Mouse (Mus musculus) hindbrain, embryonic 16.5 days (tissue): ENCODE results near the gene Gpc3. TPM values are rescaled to one million over a fixed set of nuclear protein-coding genes. Genes with fewer than 3 reads are reported as not detected.

ENCODE experiments used
- ATAC-seq: fragments of 200-750 bp; cut with Nextera tagmentation; 2 replicates; pipeline ENCODE4 v1.8.0; 2017; ENCODE audit warnings: moderate TSS enrichment, moderate library complexity
- H3K27ac ChIP-seq: fragments of 300-500 bp; sonication (generic); 2 replicates; pipeline ENCODE4 v1.5.1; 2014; ENCODE audit warnings: low read depth, mild to moderate bottlenecking, control low read depth, low read length, moderate library complexity
- H3K27me3 ChIP-seq: fragments of 300-500 bp; sonication (generic); replicated peaks from 2 replicates; pipeline ENCODE4 v1.6.1; 2014; ENCODE audit warnings: low read length; ENCODE audit not compliant: control insufficient read depth, insufficient read depth
- H3K36me3 ChIP-seq: fragments of 300-500 bp; sonication (generic); 2 replicates; pipeline ENCODE4 v1.6.1; 2014; ENCODE audit warnings: mild to moderate bottlenecking, low read length, moderate library complexity, mixed read lengths; ENCODE audit not compliant: control insufficient read depth, insufficient read depth
- H3K4me1 ChIP-seq: fragments of 300-500 bp; sonication (generic); 2 replicates; pipeline ENCODE4 v1.6.1; 2014; ENCODE audit warnings: low read depth, low read length; ENCODE audit not compliant: control insufficient read depth, insufficient read depth
- H3K4me2 ChIP-seq: fragments of 300-500 bp; sonication (generic); 2 replicates; pipeline ENCODE4 v1.6.1; 2014; ENCODE audit warnings: mild to moderate bottlenecking, low read length, control low read depth, moderate library complexity
- H3K4me3 ChIP-seq: fragments of 300-500 bp; sonication (generic); 2 replicates; pipeline ENCODE4 v1.5.1; 2014; ENCODE audit warnings: mild to moderate bottlenecking, low read length, control low read depth, moderate library complexity
- H3K9ac ChIP-seq: fragments of 300-500 bp; sonication (generic); 2 replicates; pipeline ENCODE4 v1.6.1; 2014; ENCODE audit warnings: low read depth, mild to moderate bottlenecking, control low read depth, low read length, moderate library complexity
- H3K9me3 ChIP-seq: fragments of 300-500 bp; sonication (generic); 2 replicates; pipeline ENCODE4 v1.6.1; 2014; ENCODE audit warnings: mild to moderate bottlenecking, low read length, moderate library complexity; ENCODE audit not compliant: control insufficient read depth
- WGBS: fragments of 180-500 bp; shearing (Covaris S2); extraction: QIAGEN DNeasy Blood & Tissue Kit; methylation state at CpG from one replicate; pipeline ENCODE4 v1.1.7; 2014; 5-methylcytosine and 5-hydroxymethylcytosine counted together
- polyA plus RNA-seq: library from polyadenylated mRNA; unstranded; fragments of >200 nt; fragmentation: Nextera tagmentation; extraction: Ambion mirVana; gene quantifications from 2 replicates; pipeline ENCODE4 v1.2.1, GENCODE M21; 2015

Gene Gpc3
- polyA plus RNA-seq, 1 experiment from 2014 or later: 78.2 TPM

DNA sequence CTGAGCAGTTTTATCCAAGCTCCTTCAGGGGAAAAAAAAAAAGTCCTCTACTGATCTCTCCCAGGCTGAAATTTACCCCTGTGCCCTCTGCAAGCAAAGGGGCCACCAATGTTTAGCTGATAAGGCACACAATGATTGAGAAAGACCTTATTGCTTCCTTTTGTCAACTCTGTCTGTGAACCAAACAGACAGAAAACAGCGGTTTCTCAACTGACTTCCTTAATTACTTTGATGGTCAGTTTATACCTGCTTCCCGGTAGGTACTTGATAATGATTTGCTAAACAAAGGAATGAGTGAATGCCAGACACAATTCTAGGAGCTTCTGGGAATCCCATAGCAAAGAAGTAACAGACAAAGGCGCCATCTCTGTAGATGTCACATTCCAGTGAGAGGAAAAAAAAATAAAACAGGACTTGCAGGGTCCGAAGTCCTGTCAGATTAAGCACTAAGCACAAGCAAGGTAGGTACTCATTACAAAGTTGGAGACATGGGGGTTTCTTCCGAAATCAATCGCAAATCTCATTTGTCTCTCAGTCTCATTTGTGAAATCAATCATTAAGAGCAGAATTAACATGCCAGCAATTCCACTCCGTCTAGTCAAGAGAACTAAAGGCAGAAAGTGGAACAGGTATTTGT, 19.1 kb upstream of the Gpc3 start:
- H3K4me2 ChIP-seq: no peak overlapping the region
- H3K9me3 ChIP-seq: no peaks in the 10 kb centered on the region
- H3K36me3 ChIP-seq: no peaks in the 10 kb centered on the region
- H3K9ac ChIP-seq: no peak overlapping the region
- no peak for ATAC-seq
- no peaks in the 10 kb centered on the region for H3K4me1 ChIP-seq
- H3K27me3 ChIP-seq: no peaks in the 10 kb centered on the region
- 34% methylated on average over 7 of the region's 7 CpGs for WGBS
- H3K4me3 ChIP-seq: no peak overlapping the region
- no peak overlapping the region for H3K27ac ChIP-seq

DNA sequence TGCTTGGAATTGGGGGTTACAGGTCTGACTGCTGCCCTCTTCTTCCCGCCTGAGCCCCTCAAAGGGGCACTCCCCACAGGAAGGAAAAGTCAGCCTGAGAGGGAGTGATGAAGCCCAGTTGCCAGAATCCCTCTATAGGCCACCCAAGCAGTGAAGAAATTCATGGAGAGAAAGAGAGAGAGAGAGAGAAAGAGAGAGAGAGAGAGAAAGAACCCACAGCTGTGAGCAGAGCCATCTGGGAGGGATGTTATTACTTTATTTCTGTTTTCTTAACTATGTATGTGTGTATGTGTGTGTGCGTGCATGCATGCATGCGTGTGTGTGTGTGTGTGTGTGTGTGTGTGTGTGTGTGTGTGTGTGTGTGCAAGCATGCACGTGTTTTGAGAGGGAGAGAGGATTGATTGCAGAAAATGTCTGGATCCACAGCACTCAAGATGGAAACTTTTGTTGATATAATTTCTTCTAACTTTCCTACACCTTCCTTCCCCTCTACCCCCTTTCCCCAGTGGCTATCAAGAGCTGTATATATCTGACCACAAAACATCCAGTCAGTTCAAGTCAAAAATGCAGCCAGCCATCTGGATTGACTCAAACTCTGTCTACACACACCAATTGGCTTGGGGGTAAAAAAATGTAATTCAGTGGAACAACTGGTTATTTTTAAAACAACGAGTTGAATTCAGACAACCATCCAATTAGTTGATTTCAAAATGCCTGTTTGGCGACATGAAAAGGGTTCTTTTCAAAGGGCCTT, 13.4 kb upstream of the Gpc3 start:
- Histone ChIP-seq H3K4me1 (no peaks in the 10 kb centered on the region), H3K4me3 (no peak overlapping the region), H3K9ac (no peak overlapping the region), H3K27ac (no peak overlapping the region), H3K4me2 (no peak overlapping the region), H3K27me3 (no peaks in the 10 kb centered on the region), H3K36me3 (no peaks in the 10 kb centered on the region), H3K9me3 (no peaks in the 10 kb centered on the region)
- WGBS: 75% methylated on average over 6 of the region's 6 CpGs
- no peak for ATAC-seq

- Histone ChIP-seq H3K4me3 (no peak overlapping the region), H3K27ac (no peak overlapping the region), H3K4me2 (no peak overlapping the region), H3K27me3 (no peaks in the 10 kb centered on the region), H3K4me1 (peaks cover 2% of the 10 kb centered on the region; the same call in 1 of the 2 replicates), H3K9me3 (no peaks in the 10 kb centered on the region), H3K9ac (no peak overlapping the region), H3K36me3 (no peaks in the 10 kb centered on the region)
- no peak for ATAC-seq
- WGBS: 73% methylated on average over 3 of the region's 3 CpGs
These were observed 4.1 kb upstream of the Gpc3 start for GRCm38 (mm10) chrX:52617813-52618212.

DNA sequence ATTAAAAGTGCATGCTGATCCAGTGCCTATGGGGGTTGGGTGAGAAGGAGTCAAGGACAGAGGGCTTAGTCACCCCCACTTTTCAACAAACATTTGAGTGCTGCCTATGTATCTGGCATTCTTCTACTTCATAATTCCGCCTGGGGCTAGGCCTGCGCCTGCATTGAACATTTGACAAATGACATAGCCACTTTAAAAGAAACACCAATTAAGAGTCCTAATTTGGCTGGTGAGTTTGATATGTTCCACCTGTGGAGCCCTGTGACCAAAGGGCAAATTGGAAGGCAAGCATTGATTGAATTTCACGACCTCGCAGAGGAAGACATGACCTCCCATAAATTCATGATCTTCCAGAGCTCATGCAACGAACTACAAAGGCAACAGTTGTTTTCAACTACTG, 2.4 kb upstream of the Gpc3 start:
- Histone ChIP-seq H3K9ac (no peak overlapping the region), H3K4me1 (peaks cover 2% of the 10 kb centered on the region; the same call in 1 of the 2 replicates), H3K9me3 (no peaks in the 10 kb centered on the region), H3K4me3 (no peak overlapping the region), H3K27ac (no peak overlapping the region), H3K4me2 (no peak overlapping the region), H3K36me3 (no peaks in the 10 kb centered on the region), H3K27me3 (no peaks in the 10 kb centered on the region)
- WGBS: 77% methylated on average over 5 of the region's 5 CpGs
- ATAC-seq: no peak

GRCm38 (mm10) chrX:52614031-52614381, 256 bp upstream of the Gpc3 start:
- Histone ChIP-seq H3K9ac (peak overlapping the region; percentile 49), H3K4me3 (peak overlapping the region; percentile 53), H3K4me1 (peaks cover 2% of the 10 kb centered on the region; the same call in 1 of the 2 replicates), H3K9me3 (no peaks in the 10 kb centered on the region), H3K27me3 (no peaks in the 10 kb centered on the region), H3K36me3 (no peaks in the 10 kb centered on the region), H3K4me2 (peak overlapping the region; percentile 88), H3K27ac (no peak overlapping the region; the same call in 1 of the 2 replicates)
- 19% methylated on average over 20 of the region's 23 CpGs for WGBS
- ATAC-seq: peak; percentile 96

DNA sequence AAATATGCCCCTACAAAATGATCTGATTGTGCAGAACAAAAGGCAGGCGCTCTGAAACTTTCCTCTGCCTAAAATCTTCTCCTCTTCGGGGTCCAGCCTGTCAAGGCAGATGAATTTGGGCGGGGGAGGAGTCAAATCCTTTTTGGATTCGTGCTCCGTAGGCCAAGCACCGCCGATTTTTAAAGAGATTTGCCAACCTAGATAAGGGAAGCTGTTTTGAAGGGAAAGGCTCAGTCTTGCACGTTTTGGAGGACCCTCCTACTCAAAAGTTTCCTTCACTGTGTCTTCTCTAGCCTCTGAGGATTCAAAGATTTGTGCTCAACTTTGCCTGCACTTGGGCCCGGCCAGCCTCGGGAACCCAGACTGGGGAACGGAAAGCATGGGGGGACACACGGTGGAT, 944 bp downstream of the Gpc3 start:
- H3K9ac ChIP-seq: no peak overlapping the region; the same call in 1 of the 2 replicates
- no peaks in the 10 kb centered on the region for H3K9me3 ChIP-seq
- no peaks in the 10 kb centered on the region for H3K27me3 ChIP-seq
- peaks cover 2% of the 10 kb centered on the region; the same call in 1 of the 2 replicates for H3K4me1 ChIP-seq
- H3K27ac ChIP-seq: no peak overlapping the region
- no peak for ATAC-seq
- H3K36me3 ChIP-seq: no peaks in the 10 kb centered on the region
- peak overlapping the region; percentile 53 for H3K4me3 ChIP-seq
- peak overlapping the region; percentile 88 for H3K4me2 ChIP-seq
- WGBS: 24% methylated on average over 12 of the region's 12 CpGs

GRCm38 (mm10) chrX:52611987-52612670, 1.6 kb downstream of the Gpc3 start:
- no peak overlapping the region for H3K27ac ChIP-seq
- H3K4me2 ChIP-seq: peak overlapping the region; percentile 88
- 0 out of 2 replicates have a peak, but pooled peaks have one; percentile 26 for ATAC-seq
- no peaks in the 10 kb centered on the region for H3K9me3 ChIP-seq
- no peaks in the 10 kb centered on the region for H3K36me3 ChIP-seq
- peak overlapping the region; percentile 53 for H3K4me3 ChIP-seq
- no peaks in the 10 kb centered on the region for H3K27me3 ChIP-seq
- peaks cover 2% of the 10 kb centered on the region; the same call in 1 of the 2 replicates for H3K4me1 ChIP-seq
- no peak overlapping the region for H3K9ac ChIP-seq
- 17% methylated on average over 28 of the region's 28 CpGs for WGBS

- Histone ChIP-seq H3K4me3 (no peak overlapping the region; the same call in 1 of the 2 replicates), H3K27me3 (no peaks in the 10 kb centered on the region)
These were observed 2.2 kb downstream of the Gpc3 start for GRCm38 (mm10) chrX:52611541-52611940.

DNA sequence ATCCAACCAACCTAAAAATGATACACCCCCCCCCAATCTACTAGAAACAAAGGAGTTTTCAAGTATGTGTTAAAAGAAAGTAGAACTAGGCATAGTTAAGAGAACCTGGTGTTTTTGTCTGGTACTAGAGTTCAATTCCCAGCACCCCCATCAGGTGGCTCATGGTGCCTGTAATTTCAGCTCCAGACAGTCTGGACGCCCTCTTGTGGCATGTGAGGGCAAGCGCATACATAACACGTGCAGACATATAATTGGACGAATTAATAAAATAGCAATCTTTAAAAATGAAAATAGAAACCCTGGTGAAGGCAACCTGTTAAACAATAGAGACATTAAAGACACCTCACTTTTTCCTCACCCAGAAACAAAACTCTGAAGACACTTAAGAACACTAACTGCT, 10.6 kb downstream of the Gpc3 start:
- H3K4me1 ChIP-seq: no peaks in the 10 kb centered on the region
- no peak overlapping the region for H3K9ac ChIP-seq

More at GRCm38 (mm10) chrX:52611541-52611940, 2.2 kb downstream of the Gpc3 start:
- Histone ChIP-seq H3K4me1 (peaks cover 2% of the 10 kb centered on the region; the same call in 1 of the 2 replicates), H3K36me3 (no peaks in the 10 kb centered on the region), H3K27ac (no peak overlapping the region), H3K4me2 (peak overlapping the region; percentile 88), H3K9ac (no peak overlapping the region), H3K9me3 (no peaks in the 10 kb centered on the region)
- 16% methylated on average over 6 of the region's 6 CpGs for WGBS
- no peak for ATAC-seq

More for the DNA sequence above, 10.6 kb downstream of the Gpc3 start:
- H3K9me3 ChIP-seq: no peaks in the 10 kb centered on the region
- no peaks in the 10 kb centered on the region for H3K36me3 ChIP-seq
- no peak overlapping the region for H3K27ac ChIP-seq
- no peak overlapping the region for H3K4me3 ChIP-seq
- no peak for ATAC-seq
- H3K4me2 ChIP-seq: no peak overlapping the region
- no peaks in the 10 kb centered on the region for H3K27me3 ChIP-seq
- 75% methylated on average over 4 of the region's 4 CpGs for WGBS
